Mouse (Mus musculus) liver, embryonic 11.5 days (tissue): Measurements from ENCODE around the gene Tmem252. TPM values are rescaled to one million over a fixed set of nuclear protein-coding genes. Genes with fewer than 3 reads are reported as not detected.

Experiments used
- ATAC-seq: fragments of 200-750 bp; cut with Nextera tagmentation; replicated peaks from 2 replicates; pipeline ENCODE4 v1.8.0; 2017; ENCODE audit warnings: moderate number of reproducible peaks, mild to moderate bottlenecking, moderate TSS enrichment, moderate library complexity; ENCODE audit not compliant: low FRiP score
- DNase-seq: peaks from one replicate; pipeline ENCODE4 v3.0.0-alpha.2; 2017; ENCODE audit warnings: low spot score
- H3K27ac ChIP-seq: fragments of 300-500 bp; sonication (generic); 2 replicates; pipeline ENCODE4 v1.5.1; 2014; ENCODE audit warnings: mild to moderate bottlenecking, low read depth, low read length, control low read depth
- H3K27me3 ChIP-seq: fragments of 300-500 bp; sonication (generic); replicated peaks from 2 replicates; pipeline ENCODE4 v1.6.1; 2014; ENCODE audit warnings: low read length, mixed read lengths; ENCODE audit not compliant: control insufficient read depth, insufficient read depth
- H3K36me3 ChIP-seq: fragments of 300-500 bp; sonication (generic); 2 replicates; pipeline ENCODE4 v1.6.1; 2014; ENCODE audit warnings: mild to moderate bottlenecking, low read length, moderate library complexity, mixed read lengths; ENCODE audit not compliant: control insufficient read depth, insufficient read depth
- H3K4me1 ChIP-seq: fragments of 300-500 bp; sonication (generic); replicated peaks from 2 replicates; pipeline ENCODE4 v1.6.1; 2014; ENCODE audit warnings: low read length, mixed read lengths; ENCODE audit not compliant: control insufficient read depth, insufficient read depth
- H3K4me2 ChIP-seq: fragments of 300-500 bp; sonication (generic); 2 replicates; pipeline ENCODE4 v1.6.1; 2014; ENCODE audit warnings: mild to moderate bottlenecking, control low read depth, moderate library complexity
- H3K4me3 ChIP-seq: fragments of 300-500 bp; sonication (generic); 2 replicates; pipeline ENCODE4 v1.5.1; 2014; ENCODE audit warnings: low read depth, low read length, control low read depth
- H3K9ac ChIP-seq: fragments of 300-500 bp; sonication (generic); 2 replicates; pipeline ENCODE4 v1.6.1; 2014; ENCODE audit warnings: low read depth, low read length, control low read depth
- H3K9me3 ChIP-seq: fragments of 300-500 bp; sonication (generic); 2 replicates; pipeline ENCODE4 v1.6.1; 2016; ENCODE audit warnings: low read length, inconsistent platforms, mixed read lengths; ENCODE audit not compliant: control insufficient read depth
- WGBS: fragments of 180-500 bp; shearing (Covaris S2); extraction: QIAGEN DNeasy Blood & Tissue Kit; methylation state at CpG from one replicate; pipeline ENCODE4 v1.1.7; 2014; 5-methylcytosine and 5-hydroxymethylcytosine counted together
- polyA plus RNA-seq: library from polyadenylated mRNA; unstranded; fragments of >200 nt; fragmentation: Nextera tagmentation; extraction: Ambion mirVana; gene quantifications from 2 replicates; pipeline ENCODE4 v1.2.1, GENCODE M21; 2014

Tmem252 gene
- polyA plus RNA-seq, 1 experiment from 2014 or later: 1.3 TPM

- ATAC-seq (no peak), DNase-seq (no peak)
- Histone ChIP-seq H3K36me3 (no peaks in the 10 kb centered on the region), H3K27ac (no peak overlapping the region), H3K9me3 (no peaks in the 10 kb centered on the region), H3K9ac (no peak overlapping the region), H3K4me3 (no peak overlapping the region), H3K27me3 (no peaks in the 10 kb centered on the region), H3K4me2 (no peak overlapping the region), H3K4me1 (no peaks in the 10 kb centered on the region)
- WGBS: 70% methylated on average over 8 of the region's 8 CpGs
These were observed 25.8 kb upstream of the Tmem252 start for GRCm38 (mm10) chr19:24648016-24648415.

GRCm38 (mm10) chr19:24650428-24650827 lies 23.4 kb upstream of the Tmem252 start:
- ATAC-seq (no peak), DNase-seq (no peak)
- H3K27ac ChIP-seq: no peak overlapping the region
- H3K4me3 ChIP-seq: no peak overlapping the region
- WGBS: 83% methylated on average over 8 of the region's 8 CpGs
- H3K9ac ChIP-seq: no peak overlapping the region
- H3K9me3 ChIP-seq: no peaks in the 10 kb centered on the region
- H3K27me3 ChIP-seq: no peaks in the 10 kb centered on the region
- no peaks in the 10 kb centered on the region for H3K4me1 ChIP-seq
- no peak overlapping the region for H3K4me2 ChIP-seq
- H3K36me3 ChIP-seq: no peaks in the 10 kb centered on the region

GRCm38 (mm10) chr19:24651595-24651994 lies 22.2 kb upstream of the Tmem252 start:
- no peaks in the 10 kb centered on the region for H3K9me3 ChIP-seq
- H3K36me3 ChIP-seq: no peaks in the 10 kb centered on the region
- no peak for ATAC-seq
- 54% methylated on average over 2 of the region's 2 CpGs for WGBS
- H3K4me3 ChIP-seq: no peak overlapping the region
- DNase-seq: no peak
- H3K4me1 ChIP-seq: no peaks in the 10 kb centered on the region
- no peak overlapping the region for H3K27ac ChIP-seq
- no peak overlapping the region for H3K9ac ChIP-seq
- no peaks in the 10 kb centered on the region for H3K27me3 ChIP-seq
- H3K4me2 ChIP-seq: no peak overlapping the region

- H3K9me3 ChIP-seq: no peaks in the 10 kb centered on the region
- H3K4me2 ChIP-seq: no peak overlapping the region
- no peak overlapping the region for H3K9ac ChIP-seq
- H3K4me3 ChIP-seq: no peak overlapping the region
- no peak overlapping the region for H3K27ac ChIP-seq
- H3K36me3 ChIP-seq: no peaks in the 10 kb centered on the region
- DNase-seq (no peak), ATAC-seq (no peak)
- 50% methylated on average over 6 of the region's 6 CpGs for WGBS
- no peaks in the 10 kb centered on the region for H3K27me3 ChIP-seq
- H3K4me1 ChIP-seq: no peaks in the 10 kb centered on the region
These were observed 21.3 kb upstream of the Tmem252 start for GRCm38 (mm10) chr19:24652342-24653019.

- Histone ChIP-seq H3K9me3 (no peaks in the 10 kb centered on the region), H3K27me3 (no peaks in the 10 kb centered on the region), H3K9ac (no peak overlapping the region), H3K4me3 (no peak overlapping the region), H3K36me3 (no peaks in the 10 kb centered on the region), H3K4me2 (no peak overlapping the region), H3K4me1 (no peaks in the 10 kb centered on the region), H3K27ac (no peak overlapping the region)
- ATAC-seq (no peak), DNase-seq (no peak)
- 75% methylated on average over 9 of the region's 9 CpGs for WGBS
These were observed 20.5 kb upstream of the Tmem252 start for GRCm38 (mm10) chr19:24653230-24653799.

GRCm38 (mm10) chr19:24656981-24657380 lies 16.8 kb upstream of the Tmem252 start:
- no peak overlapping the region for H3K9ac ChIP-seq
- no peaks in the 10 kb centered on the region for H3K36me3 ChIP-seq
- H3K27me3 ChIP-seq: no peaks in the 10 kb centered on the region
- no peak overlapping the region for H3K4me3 ChIP-seq
- no peaks in the 10 kb centered on the region for H3K4me1 ChIP-seq
- 80% methylated on average over 3 of the region's 3 CpGs for WGBS
- no peak for ATAC-seq
- DNase-seq: no peak
- no peaks in the 10 kb centered on the region for H3K9me3 ChIP-seq
- no peak overlapping the region for H3K27ac ChIP-seq
- no peak overlapping the region for H3K4me2 ChIP-seq

- no peak for ATAC-seq
- H3K27me3 ChIP-seq: no peaks in the 10 kb centered on the region
These were observed 11.5 kb upstream of the Tmem252 start for GRCm38 (mm10) chr19:24662346-24662745.

GRCm38 (mm10) chr19:24665771-24666170 lies 8.0 kb upstream of the Tmem252 start:
- no peak for ATAC-seq
- no peak overlapping the region for H3K4me3 ChIP-seq
- no peaks in the 10 kb centered on the region for H3K9me3 ChIP-seq
- no peaks in the 10 kb centered on the region for H3K27me3 ChIP-seq
- no peak overlapping the region for H3K4me2 ChIP-seq
- no peak overlapping the region for H3K27ac ChIP-seq
- H3K36me3 ChIP-seq: no peaks in the 10 kb centered on the region
- 74% methylated on average over 11 of the region's 11 CpGs for WGBS
- DNase-seq: no peak
- H3K4me1 ChIP-seq: no peaks in the 10 kb centered on the region
- no peak overlapping the region for H3K9ac ChIP-seq

More at GRCm38 (mm10) chr19:24662346-24662745, 11.5 kb upstream of the Tmem252 start:
- H3K9me3 ChIP-seq: no peaks in the 10 kb centered on the region
- DNase-seq: no peak
- WGBS: 84% methylated on average over 2 of the region's 2 CpGs
- no peak overlapping the region for H3K9ac ChIP-seq
- H3K4me1 ChIP-seq: no peaks in the 10 kb centered on the region
- no peak overlapping the region for H3K4me2 ChIP-seq
- no peak overlapping the region for H3K4me3 ChIP-seq
- H3K36me3 ChIP-seq: no peaks in the 10 kb centered on the region
- H3K27ac ChIP-seq: no peak overlapping the region

GRCm38 (mm10) chr19:24667527-24667926 lies 6.3 kb upstream of the Tmem252 start:
- Histone ChIP-seq H3K36me3 (no peaks in the 10 kb centered on the region), H3K27ac (no peak overlapping the region), H3K9me3 (no peaks in the 10 kb centered on the region), H3K4me2 (no peak overlapping the region), H3K4me3 (no peak overlapping the region), H3K9ac (no peak overlapping the region), H3K4me1 (no peaks in the 10 kb centered on the region), H3K27me3 (no peaks in the 10 kb centered on the region)
- ATAC-seq (no peak), DNase-seq (no peak)
- 74% methylated on average over 3 of the region's 3 CpGs for WGBS
